Mouse (Mus musculus) kidney, embryonic 15.5 days (tissue): ENCODE measurements at regions not wholly inside any gene's neighbourhood (a gene's known extent, or its start where the extent isn't known, plus 50 kb on each side); places are given as distances from the start of the nearest gene placed in this dataset.
"Not testable (repeated sequence)": the region's sequence is repeated elsewhere in the genome, so short reads cannot be mapped to it uniquely, and the experiment has no call there.

Source experiments
- ATAC-seq: fragments of 200-750 bp; cut with Nextera tagmentation; replicated peaks from 2 replicates; pipeline ENCODE4 v1.8.0; 2017; ENCODE audit warnings: moderate TSS enrichment; ENCODE audit not compliant: low FRiP score
- H3K27ac ChIP-seq: fragments of 300-500 bp; sonication (generic); 2 replicates; pipeline ENCODE4 v1.5.1; 2015; ENCODE audit warnings: mild to moderate bottlenecking, inconsistent platforms
- H3K27me3 ChIP-seq: fragments of 300-500 bp; sonication (generic); 2 replicates; pipeline ENCODE4 v1.6.1; 2015; ENCODE audit warnings: inconsistent platforms
- H3K36me3 ChIP-seq: fragments of 300-500 bp; sonication (generic); 2 replicates; pipeline ENCODE4 v1.6.1; 2015; ENCODE audit warnings: inconsistent platforms
- H3K4me1 ChIP-seq: fragments of 300-500 bp; sonication (generic); 2 replicates; pipeline ENCODE4 v1.6.1; 2015; ENCODE audit warnings: inconsistent platforms
- H3K4me2 ChIP-seq: fragments of 300-500 bp; sonication (generic); 2 replicates; pipeline ENCODE4 v1.6.1; 2015; ENCODE audit warnings: moderate library complexity, mild to moderate bottlenecking, inconsistent platforms
- H3K4me3 ChIP-seq: fragments of 300-500 bp; sonication (generic); replicated peaks from 2 replicates; pipeline ENCODE4 v1.5.1; 2015; ENCODE audit warnings: mild to moderate bottlenecking, inconsistent platforms
- H3K9ac ChIP-seq: fragments of 300-500 bp; sonication (generic); 2 replicates; pipeline ENCODE4 v1.6.1; 2015; ENCODE audit warnings: mild to moderate bottlenecking, inconsistent platforms
- H3K9me3 ChIP-seq: fragments of 300-500 bp; sonication (generic); replicated peaks from 2 replicates; pipeline ENCODE4 v1.6.1; 2016; ENCODE audit warnings: inconsistent platforms
- WGBS: fragments of 180-500 bp; shearing (Covaris S2); methylation state at CpG from one replicate; pipeline ENCODE4 v1.1.7; 2015; ENCODE audit warnings: mixed read lengths; 5-methylcytosine and 5-hydroxymethylcytosine counted together

- Histone ChIP-seq H3K9me3 (no peaks in the 10 kb centered on the region), H3K27ac (no peak overlapping the region), H3K27me3 (no peaks in the 10 kb centered on the region), H3K4me2 (no peak overlapping the region), H3K4me3 (no peak overlapping the region), H3K36me3 (no peaks in the 10 kb centered on the region), H3K9ac (no peak overlapping the region), H3K4me1 (peaks cover 28% of the 10 kb centered on the region)
- peak; percentile 47 for ATAC-seq
- 26% methylated on average over 11 of the region's 11 CpGs for WGBS
Observed at GRCm38 (mm10) chr12:29356681-29357397, 171.3 kb upstream of the Myt1l start.

- Histone ChIP-seq H3K36me3 (no peaks in the 10 kb centered on the region), H3K9me3 (no peaks in the 10 kb centered on the region), H3K27ac (no peak overlapping the region), H3K27me3 (no peaks in the 10 kb centered on the region), H3K4me3 (no peak overlapping the region), H3K9ac (no peak overlapping the region), H3K4me2 (no peak overlapping the region), H3K4me1 (peaks cover 15% of the 10 kb centered on the region)
- WGBS = 87% methylated on average over 6 of the region's 6 CpGs
- no peak for ATAC-seq
Observed at GRCm38 (mm10) chr12:29361236-29361635, 166.9 kb upstream of the Myt1l start.

DNA sequence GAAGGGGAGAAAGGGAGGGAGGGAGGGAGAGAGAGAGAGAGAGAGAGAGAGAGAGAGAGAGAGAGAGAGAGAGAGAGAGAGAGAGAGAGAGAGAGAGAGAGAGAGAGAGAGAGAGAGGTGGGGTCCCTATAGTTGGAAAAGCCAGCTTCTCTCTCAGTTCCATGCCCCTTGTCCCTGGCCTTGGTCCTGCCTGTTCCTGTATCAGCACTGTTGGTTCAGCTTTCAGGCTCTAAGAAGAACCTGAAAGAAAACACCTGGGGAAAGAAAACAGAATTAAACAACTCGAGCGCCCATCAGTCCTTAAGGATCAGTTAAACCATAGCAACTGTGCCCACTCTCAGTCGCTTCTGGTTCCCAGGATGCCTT lies 160.5 kb upstream of the Myt1l start:
- H3K27ac ChIP-seq, H3K9me3 ChIP-seq, H3K9ac ChIP-seq, ATAC-seq, H3K36me3 ChIP-seq, H3K27me3 ChIP-seq: not testable (repeated sequence)
- H3K4me2 ChIP-seq = peak overlapping the region; percentile 62
- H3K4me1 ChIP-seq = peaks cover 13% of the 10 kb centered on the region
- WGBS = 23% methylated on average over 3 of the region's 3 CpGs
- peak overlapping the region; percentile 32 for H3K4me3 ChIP-seq

DNA sequence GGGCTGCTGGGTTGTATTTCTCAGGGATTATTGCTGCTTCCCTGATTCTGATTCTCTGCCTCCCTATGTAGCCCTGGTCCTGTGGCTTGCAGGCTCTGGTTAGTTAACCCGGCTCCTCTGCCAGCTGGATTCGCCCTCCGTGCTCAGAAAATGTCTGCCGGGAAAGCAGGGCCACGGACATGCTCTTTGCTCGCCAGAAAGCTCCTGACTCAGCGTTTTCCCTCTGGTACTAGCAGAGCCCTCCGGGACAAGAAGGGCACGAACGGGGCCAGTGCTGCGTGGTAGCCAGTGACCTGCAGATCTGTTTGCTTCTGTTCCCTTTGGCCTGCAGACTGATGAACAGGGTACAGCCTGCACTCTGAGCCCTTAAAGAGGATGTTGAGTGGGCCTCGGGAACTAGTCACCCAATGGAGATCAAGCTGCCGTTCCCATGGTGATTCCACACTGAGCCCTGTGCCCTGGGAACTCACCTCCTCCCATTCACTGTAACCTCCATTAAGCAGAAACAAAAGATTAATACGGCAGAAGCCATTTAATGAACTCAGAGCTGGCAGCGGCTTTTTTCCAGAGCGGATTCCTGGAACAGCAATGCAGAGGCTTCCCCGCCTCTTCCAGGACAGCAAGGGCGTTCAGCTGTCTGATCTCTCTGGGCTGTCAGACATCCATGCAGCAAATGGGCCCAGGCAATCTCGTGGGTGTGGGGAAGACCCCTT lies 159.9 kb upstream of the Myt1l start:
- H3K27ac ChIP-seq = no peak overlapping the region

GRCm38 (mm10) chr12:29368820-29369175 lies 159.4 kb upstream of the Myt1l start:
- no peaks in the 10 kb centered on the region for H3K36me3 ChIP-seq
- H3K9ac ChIP-seq = no peak overlapping the region
- H3K4me3 ChIP-seq = peak overlapping the region; percentile 32
- 0 out of 2 replicates have a peak, but pooled peaks have one; percentile 12 for ATAC-seq
- H3K4me2 ChIP-seq = peak overlapping the region; percentile 62
- no peaks in the 10 kb centered on the region for H3K9me3 ChIP-seq
- H3K27me3 ChIP-seq = no peaks in the 10 kb centered on the region
- no peak overlapping the region for H3K27ac ChIP-seq
- peaks cover 13% of the 10 kb centered on the region for H3K4me1 ChIP-seq
- WGBS = 28% methylated on average over 5 of the region's 5 CpGs

More for the DNA sequence above, 159.9 kb upstream of the Myt1l start:
- no peaks in the 10 kb centered on the region for H3K36me3 ChIP-seq
- H3K9me3 ChIP-seq = no peaks in the 10 kb centered on the region
- H3K9ac ChIP-seq = no peak overlapping the region
- ATAC-seq = peak; percentile 81
- H3K4me2 ChIP-seq = peak overlapping the region; percentile 62
- peak overlapping the region; percentile 32 for H3K4me3 ChIP-seq
- peaks cover 13% of the 10 kb centered on the region for H3K4me1 ChIP-seq
- H3K27me3 ChIP-seq = no peaks in the 10 kb centered on the region
- WGBS = 8% methylated on average over 19 of the region's 19 CpGs

DNA sequence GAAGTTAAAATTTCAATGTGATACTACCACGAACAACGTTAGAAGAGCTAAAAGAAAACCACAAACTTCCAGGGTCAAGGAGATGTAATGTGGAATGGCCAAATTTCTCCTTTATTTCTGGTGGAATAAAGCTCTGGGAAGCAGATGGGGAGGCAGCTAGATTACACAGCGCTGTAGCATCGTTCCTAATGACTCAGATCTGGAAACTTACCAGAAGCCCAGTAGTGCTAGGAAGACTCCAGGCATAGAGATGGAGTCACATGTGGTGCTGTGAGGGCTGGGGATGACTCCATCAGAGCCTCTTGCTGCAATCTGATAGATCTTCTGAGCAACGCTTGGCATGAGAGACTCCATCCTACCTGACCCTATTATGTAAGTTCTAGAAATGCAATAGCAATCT lies 136.4 kb upstream of the Myt1l start:
- 83% methylated on average over 5 of the region's 5 CpGs for WGBS
- Histone ChIP-seq H3K27me3 (no peaks in the 10 kb centered on the region), H3K4me1 (no peaks in the 10 kb centered on the region), H3K27ac (no peak overlapping the region), H3K4me2 (no peak overlapping the region), H3K9ac (no peak overlapping the region), H3K4me3 (no peak overlapping the region), H3K9me3 (no peaks in the 10 kb centered on the region), H3K36me3 (no peaks in the 10 kb centered on the region)
- no peak for ATAC-seq

DNA sequence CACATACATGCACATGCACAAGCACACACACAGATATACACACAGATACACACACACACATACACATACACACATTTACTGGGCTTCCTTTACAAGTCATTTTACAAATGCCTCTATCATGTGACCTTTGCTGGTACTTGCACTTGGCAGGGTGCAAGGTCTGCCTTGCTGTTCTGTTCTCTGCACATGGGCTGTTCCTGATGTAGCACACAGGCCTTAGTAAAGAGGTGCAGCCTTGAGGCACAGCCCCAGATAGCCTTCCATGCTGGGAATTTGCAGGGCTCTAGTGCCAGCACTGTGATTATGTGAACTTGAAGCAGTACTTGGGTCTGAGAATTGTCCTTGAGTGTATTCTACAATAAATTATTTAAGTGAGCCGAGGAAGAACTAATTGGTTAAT lies 133.9 kb upstream of the Myt1l start:
- Histone ChIP-seq H3K4me1 (no peaks in the 10 kb centered on the region), H3K36me3 (no peaks in the 10 kb centered on the region), H3K27ac (no peak overlapping the region), H3K4me3 (no peak overlapping the region), H3K9me3 (no peaks in the 10 kb centered on the region), H3K27me3 (no peaks in the 10 kb centered on the region), H3K4me2 (no peak overlapping the region), H3K9ac (no peak overlapping the region)
- ATAC-seq = no peak
- WGBS = 95% methylated on average over 1 of the region's 1 CpGs

- Histone ChIP-seq H3K4me1 (no peaks in the 10 kb centered on the region), H3K9me3 (no peaks in the 10 kb centered on the region), H3K27ac (no peak overlapping the region), H3K4me3 (no peak overlapping the region), H3K4me2 (no peak overlapping the region), H3K36me3 (no peaks in the 10 kb centered on the region), H3K27me3 (no peaks in the 10 kb centered on the region), H3K9ac (no peak overlapping the region)
- 61% methylated on average over 6 of the region's 6 CpGs for WGBS
- no peak for ATAC-seq
Observed at GRCm38 (mm10) chr12:29394881-29395280, 133.3 kb upstream of the Myt1l start.

- H3K27ac ChIP-seq = no peak overlapping the region
- 87% methylated on average over 14 of the region's 14 CpGs for WGBS
Observed at GRCm38 (mm10) chr12:29395401-29395982, 132.7 kb upstream of the Myt1l start.

DNA sequence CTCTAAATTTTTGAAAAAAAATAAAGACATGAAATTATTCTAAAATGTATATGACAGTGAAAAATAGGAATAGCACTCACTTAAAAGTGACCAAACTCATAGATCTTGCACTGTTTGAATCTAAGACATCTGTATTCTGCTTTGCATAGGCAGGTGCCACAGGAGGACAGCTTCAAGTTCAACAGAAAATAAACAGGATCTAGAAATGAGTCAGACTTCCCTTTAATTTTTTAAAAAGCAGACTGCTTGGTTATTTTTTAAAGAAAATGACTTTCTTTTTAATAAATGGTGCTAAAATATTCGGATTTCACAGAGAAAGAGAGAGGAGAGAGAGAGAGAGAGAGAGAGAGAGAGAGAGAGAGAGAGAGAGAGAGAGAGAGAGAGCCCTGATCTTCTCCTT lies 123.8 kb upstream of the Myt1l start:
- no peak for ATAC-seq
- Histone ChIP-seq H3K9me3 (no peaks in the 10 kb centered on the region), H3K4me1 (no peaks in the 10 kb centered on the region), H3K36me3 (no peaks in the 10 kb centered on the region), H3K27ac (no peak overlapping the region), H3K27me3 (no peaks in the 10 kb centered on the region), H3K9ac (no peak overlapping the region), H3K4me2 (no peak overlapping the region), H3K4me3 (no peak overlapping the region)
- 17% methylated on average over 1 of the region's 1 CpGs for WGBS

More at GRCm38 (mm10) chr12:29395401-29395982, 132.7 kb upstream of the Myt1l start:
- Histone ChIP-seq H3K9me3 (no peaks in the 10 kb centered on the region), H3K4me1 (no peaks in the 10 kb centered on the region), H3K9ac (no peak overlapping the region), H3K36me3 (no peaks in the 10 kb centered on the region), H3K27me3 (no peaks in the 10 kb centered on the region), H3K4me3 (no peak overlapping the region), H3K4me2 (no peak overlapping the region)
- ATAC-seq = no peak

DNA sequence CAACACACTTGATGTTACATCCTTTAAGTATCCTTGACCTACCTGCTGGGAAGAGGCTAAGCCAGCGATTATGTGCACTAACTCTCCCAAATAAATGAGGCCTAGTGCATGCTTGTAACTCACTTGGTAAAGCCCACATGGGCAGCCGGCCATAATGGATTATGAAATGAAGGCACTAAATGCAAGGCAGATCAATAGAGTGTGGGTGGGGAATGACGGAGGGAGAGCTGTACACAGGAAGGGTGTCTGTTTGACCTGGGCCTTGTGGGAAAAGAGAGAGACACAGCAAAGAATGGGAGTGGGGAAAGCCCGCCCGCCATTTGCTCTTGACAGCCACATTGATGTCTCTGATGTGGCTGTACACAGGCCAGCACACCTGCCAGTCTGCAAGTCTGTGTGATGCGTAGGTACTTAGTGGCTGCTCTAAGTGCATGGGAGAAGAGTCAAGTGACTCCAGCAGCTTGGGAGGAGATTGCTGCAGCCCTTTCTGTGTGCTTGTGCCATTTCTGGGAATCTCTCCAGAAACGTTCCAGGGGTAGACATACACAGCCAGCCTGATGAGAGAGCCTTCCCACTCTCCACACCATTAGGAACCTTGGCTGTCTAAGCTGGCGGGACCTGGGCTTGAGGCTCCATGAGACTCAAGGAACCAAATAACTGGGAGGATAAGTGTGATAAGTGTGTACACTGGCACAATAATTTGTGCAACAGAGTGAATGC lies 118.7 kb upstream of the Myt1l start:
- 88% methylated on average over 8 of the region's 8 CpGs for WGBS
- no peak overlapping the region for H3K4me3 ChIP-seq
- no peaks in the 10 kb centered on the region for H3K9me3 ChIP-seq
- H3K4me2 ChIP-seq = no peak overlapping the region
- no peaks in the 10 kb centered on the region for H3K4me1 ChIP-seq
- H3K9ac ChIP-seq = no peak overlapping the region
- ATAC-seq = no peak
- no peaks in the 10 kb centered on the region for H3K36me3 ChIP-seq
- no peaks in the 10 kb centered on the region for H3K27me3 ChIP-seq
- H3K27ac ChIP-seq = no peak overlapping the region

DNA sequence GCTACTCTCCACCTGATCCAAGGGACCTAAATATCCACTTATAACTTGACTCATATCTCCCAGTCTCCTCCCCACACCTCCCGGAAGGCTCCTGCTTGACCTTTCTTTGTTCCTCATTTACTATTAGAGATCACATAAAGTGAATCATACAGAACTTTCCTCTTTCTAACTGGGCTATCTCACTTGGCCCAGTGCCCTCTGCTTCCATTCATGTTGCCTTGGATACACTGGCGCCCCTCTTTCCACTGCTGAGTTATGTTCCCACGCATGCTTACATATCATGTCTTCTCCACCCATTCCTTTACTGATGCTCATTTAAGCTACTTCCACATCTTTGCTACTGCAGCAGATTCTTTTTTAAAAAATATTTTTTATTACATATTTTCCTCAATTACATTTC lies 94.2 kb upstream of the Myt1l start:
- Histone ChIP-seq H3K9me3 (no peaks in the 10 kb centered on the region), H3K36me3 (no peaks in the 10 kb centered on the region), H3K4me3 (no peak overlapping the region), H3K4me1 (no peaks in the 10 kb centered on the region), H3K27me3 (no peaks in the 10 kb centered on the region), H3K27ac (no peak overlapping the region), H3K9ac (no peak overlapping the region), H3K4me2 (no peak overlapping the region)
- WGBS = 91% methylated on average over 3 of the region's 3 CpGs
- ATAC-seq = no peak
